Mouse (Mus musculus) hindbrain, embryonic 10.5 days (tissue): ENCODE data around the gene Igsf1. TPM values are rescaled to one million over a fixed set of nuclear protein-coding genes. Genes with fewer than 3 reads are reported as not detected.
A peak's percentile ranks its signal among the peaks of the same experiment; 100 is the strongest.

Source experiments
- DNase-seq: peaks from one replicate; pipeline ENCODE4 v3.0.0-alpha.2; 2017; ENCODE audit warnings: low spot score
- H3K27ac ChIP-seq: fragments of 300-500 bp; sonication (generic); 2 replicates; pipeline ENCODE4 v1.5.1; 2016; ENCODE audit warnings: mild to moderate bottlenecking, moderate library complexity
- H3K27me3 ChIP-seq: fragments of 300-500 bp; sonication (generic); 2 replicates; pipeline ENCODE4 v1.6.1; 2016; ENCODE audit warnings: mild to moderate bottlenecking; ENCODE audit not compliant: poor library complexity, insufficient read depth, severe bottlenecking
- H3K36me3 ChIP-seq: fragments of 300-500 bp; sonication (generic); 2 replicates; pipeline ENCODE4 v1.6.1; 2016; ENCODE audit warnings: mild to moderate bottlenecking, moderate library complexity
- H3K4me1 ChIP-seq: fragments of 300-500 bp; sonication (generic); replicated peaks from 2 replicates; pipeline ENCODE4 v1.6.1; 2016; ENCODE audit warnings: mild to moderate bottlenecking
- H3K4me3 ChIP-seq: fragments of 300-500 bp; sonication (generic); 2 replicates; pipeline ENCODE4 v1.5.1; 2016; ENCODE audit warnings: mild to moderate bottlenecking, moderate library complexity
- H3K9me3 ChIP-seq: fragments of 300-500 bp; sonication (generic); 2 replicates; pipeline ENCODE4 v1.6.1; 2016; ENCODE audit warnings: mild to moderate bottlenecking, moderate library complexity
- WGBS: fragments of 180-500 bp; shearing (Covaris S2); methylation state at CpG from one replicate; pipeline ENCODE4 v1.1.7; 2016; 5-methylcytosine and 5-hydroxymethylcytosine counted together
- polyA plus RNA-seq: library from polyadenylated mRNA; unstranded; fragments of >200 nt; fragmentation: Nextera tagmentation; extraction: Ambion mirVana; gene quantifications from 2 replicates; pipeline ENCODE4 v1.2.1, GENCODE M21; 2016

Igsf1 gene
- polyA plus RNA-seq, result 3.3 and 3.8 TPM in 2 replicates

DNA sequence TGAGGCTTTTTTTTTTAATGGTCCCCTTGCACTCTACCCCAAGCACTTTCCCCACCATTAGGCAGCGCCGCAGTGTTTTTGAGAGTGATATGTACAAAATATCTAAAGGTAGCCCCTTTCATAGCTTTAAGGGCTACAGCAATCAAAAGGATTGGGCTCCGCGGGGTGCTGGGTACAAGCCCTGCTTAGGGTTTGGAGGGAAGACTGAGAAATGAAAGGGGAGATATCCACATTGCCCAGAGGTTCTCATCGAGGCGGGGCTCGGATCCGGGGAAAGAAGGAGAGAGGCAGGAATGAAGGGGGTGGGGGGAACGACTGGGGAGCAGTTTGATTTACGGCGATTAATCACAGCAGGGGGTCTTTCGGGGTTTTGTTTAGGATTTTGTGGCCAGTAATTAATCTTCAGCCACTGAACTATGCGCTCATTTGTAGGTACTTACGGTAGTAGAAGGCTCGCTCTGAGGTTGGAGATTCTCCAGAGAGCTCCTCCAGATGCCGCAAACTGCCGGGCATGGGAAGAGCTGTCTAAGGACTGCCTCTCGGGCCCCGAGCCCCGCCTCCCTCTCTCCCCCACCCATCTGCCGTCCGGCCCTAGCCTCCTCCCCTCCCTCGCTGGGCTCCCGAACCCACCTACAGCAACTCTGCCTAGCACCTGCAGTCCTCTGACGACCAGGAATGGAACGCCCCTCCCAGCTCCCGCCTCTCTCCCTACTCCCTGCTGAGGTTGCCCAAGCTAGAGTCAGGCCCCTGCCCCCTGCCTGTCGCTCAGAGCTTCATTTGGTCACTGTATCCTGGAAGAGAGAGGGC lies at the start of gene Igsf1:
TSS of gene Igsf1 (minus strand) at position 537 of the 807 bp plus-strand sequence.
- H3K4me1 ChIP-seq, result no peaks in the 10 kb centered on the region
- no peaks in the 10 kb centered on the region for H3K9me3 ChIP-seq
- H3K27me3 ChIP-seq, result no peaks in the 10 kb centered on the region
- peak within 1 kb of the TSS; percentile 49 for H3K4me3 ChIP-seq
- peak; percentile 55 for DNase-seq
- WGBS, result 28% methylated on average over 28 of the region's 28 CpGs
- H3K27ac ChIP-seq, result peak within 1 kb of the TSS; percentile 50
- H3K36me3 ChIP-seq, result no peaks in the 10 kb centered on the region

DNA sequence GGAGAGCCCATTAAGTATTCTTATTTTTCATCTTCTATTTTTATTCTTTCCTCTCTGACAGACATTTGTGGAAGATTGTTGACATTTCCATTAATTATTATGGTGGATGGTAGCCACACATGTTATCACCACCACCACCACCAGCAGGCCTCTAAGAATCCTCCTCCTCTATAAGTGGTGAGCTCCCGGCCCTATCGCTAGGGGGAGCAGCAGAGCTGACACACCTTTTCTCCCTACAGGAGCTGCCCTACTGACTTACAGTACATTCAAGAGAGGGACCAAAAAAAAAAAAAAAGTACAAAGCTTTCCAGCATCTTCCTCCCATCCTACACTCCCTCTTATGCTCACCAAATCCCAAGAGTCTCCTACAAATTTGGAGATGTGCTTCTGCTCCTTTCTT lies 26.7 kb downstream of the Igsf1 start:
- Histone ChIP-seq H3K36me3 (no peaks in the 10 kb centered on the region), H3K27me3 (no peaks in the 10 kb centered on the region), H3K27ac (no peak overlapping the region), H3K4me3 (no peak overlapping the region), H3K4me1 (no peaks in the 10 kb centered on the region), H3K9me3 (no peaks in the 10 kb centered on the region)
- 34% methylated on average over 2 of the region's 2 CpGs for WGBS
- no peak for DNase-seq

DNA sequence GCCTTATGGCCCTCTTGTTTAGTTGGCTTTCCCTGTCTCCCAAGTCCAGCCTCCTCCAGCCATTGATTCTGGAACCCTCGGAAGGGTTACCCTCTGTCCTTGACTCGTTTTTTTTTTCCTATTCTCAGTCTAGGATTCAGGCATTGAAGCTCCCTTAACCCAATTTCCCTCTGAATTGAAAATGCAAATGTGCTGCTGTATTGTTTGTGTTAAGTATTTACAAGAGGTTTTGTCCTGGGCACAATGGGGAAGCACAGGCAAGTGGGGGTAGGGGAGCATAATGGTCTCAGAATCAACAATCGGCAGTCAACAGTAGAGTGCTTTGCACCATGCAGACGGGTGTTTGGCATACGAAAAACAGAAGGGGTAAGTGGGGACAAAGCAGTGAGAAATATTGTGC lies 52.4 kb downstream of the Igsf1 start:
- H3K4me3 ChIP-seq, result no peak overlapping the region
- 48% methylated on average over 5 of the region's 5 CpGs for WGBS
- H3K36me3 ChIP-seq, result no peaks in the 10 kb centered on the region
- DNase-seq, result no peak
- H3K27ac ChIP-seq, result no peak overlapping the region
- H3K4me1 ChIP-seq, result no peaks in the 10 kb centered on the region
- no peaks in the 10 kb centered on the region for H3K27me3 ChIP-seq
- no peaks in the 10 kb centered on the region for H3K9me3 ChIP-seq

DNA sequence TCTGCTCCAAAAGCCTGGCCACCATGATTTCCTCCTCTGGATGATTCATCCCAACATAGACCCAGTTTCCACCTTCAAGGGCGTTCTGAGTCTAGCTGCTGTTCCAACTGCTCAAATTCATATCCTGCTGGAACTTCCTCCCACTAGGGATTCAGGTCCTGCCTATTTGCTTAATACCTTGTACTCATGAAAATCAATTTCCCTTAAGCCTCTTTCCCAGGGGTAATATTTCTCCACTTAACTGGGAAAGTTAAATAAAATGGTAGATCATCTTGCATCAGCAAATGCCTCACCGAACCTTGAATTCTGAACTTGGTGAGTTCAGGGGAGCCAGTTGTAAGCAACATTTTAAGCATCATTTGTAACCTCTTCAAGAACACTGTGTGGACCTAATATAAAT lies 62.6 kb downstream of the Igsf1 start, which contains the start of gene Olfr1321:
TSS of gene Olfr1321 (minus strand) at position 101 of the 400 bp plus-strand sequence.
- no peak within 1 kb of the TSS for H3K27ac ChIP-seq
- no peak for DNase-seq
- H3K36me3 ChIP-seq, result no peaks in the 10 kb centered on the region
- no peaks in the 10 kb centered on the region for H3K9me3 ChIP-seq
- no peaks in the 10 kb centered on the region for H3K27me3 ChIP-seq
- H3K4me1 ChIP-seq, result no peaks in the 10 kb centered on the region
- WGBS, result 87% methylated on average over 2 of the region's 2 CpGs
- no peak within 1 kb of the TSS for H3K4me3 ChIP-seq

Other genes starting within 250 kb of the Igsf1 start
- gene Olfr1320, start 125.4 kb downstream of the Igsf1 start, polyA plus RNA-seq, result not detected in 2 replicates
- gene Olfr1321, start 62.7 kb downstream of the Igsf1 start, polyA plus RNA-seq, result not detected in 2 replicates
- gene Olfr1322, start 93.7 kb upstream of the Igsf1 start, polyA plus RNA-seq, result not detected in 2 replicates
- not detected in 2 replicates for gene Olfr1323, start 221.6 kb upstream of the Igsf1 start, polyA plus RNA-seq